Mouse (Mus musculus) lung, postnatal 14 days (tissue): Measurements from ENCODE around the gene Capns1.
"Not testable (repeated sequence)": the region's sequence is repeated elsewhere in the genome, so short reads cannot be mapped to it uniquely, and the experiment has no call there.

Experiments
- DNase-seq: peaks from one replicate; pipeline ENCODE4 v3.0.0; 2021

Gene Capns1

DNA sequence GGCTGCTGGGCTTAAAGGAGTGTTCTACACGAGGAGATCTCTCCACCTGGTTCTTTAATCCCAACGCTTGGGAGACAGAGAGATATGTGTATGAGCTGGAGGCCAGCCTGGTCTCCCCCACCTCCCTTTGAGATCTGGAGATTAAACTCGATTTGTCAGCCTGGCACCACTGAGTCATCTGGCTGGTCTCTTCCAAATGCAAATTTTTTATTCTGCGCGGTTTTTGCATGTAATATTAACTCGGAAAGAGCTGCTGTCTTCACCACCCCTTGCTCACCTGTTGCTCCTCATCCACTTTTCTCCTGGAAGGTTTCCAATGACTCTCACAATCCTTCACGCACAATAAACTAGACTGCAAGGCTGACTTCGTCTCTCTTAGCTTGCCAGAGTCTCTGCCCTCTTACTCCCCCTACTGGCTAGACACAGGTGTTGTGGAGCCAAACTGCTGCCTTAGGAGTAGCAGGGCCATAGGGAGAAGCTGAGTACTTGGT, at the start of gene Capns1:
TSS of gene Capns1 (minus strand) at position 331 of the 491 bp plus-strand sequence.
- peak; percentile 68 for DNase-seq

DNA sequence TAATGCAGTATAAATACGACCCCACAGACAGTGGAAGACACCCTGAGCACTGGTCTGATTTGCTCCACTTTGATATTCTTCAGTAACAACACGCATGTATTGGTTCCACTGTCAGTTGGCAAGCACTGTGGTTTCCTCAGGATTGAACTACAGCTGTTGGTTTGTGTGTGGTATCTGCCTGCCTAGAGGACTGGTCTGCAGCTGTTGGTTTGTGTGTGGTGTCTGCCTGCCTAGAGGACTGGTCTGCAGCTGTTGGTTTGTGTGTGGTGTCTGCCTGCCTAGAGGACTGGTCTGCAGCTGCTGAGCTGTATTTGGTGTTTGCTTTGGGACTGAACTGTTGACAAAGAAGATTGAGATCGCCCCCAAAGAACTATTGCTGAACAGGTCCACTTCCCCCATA, 38.8 kb upstream of the Capns1 start:
- DNase-seq: not testable (repeated sequence)

DNA sequence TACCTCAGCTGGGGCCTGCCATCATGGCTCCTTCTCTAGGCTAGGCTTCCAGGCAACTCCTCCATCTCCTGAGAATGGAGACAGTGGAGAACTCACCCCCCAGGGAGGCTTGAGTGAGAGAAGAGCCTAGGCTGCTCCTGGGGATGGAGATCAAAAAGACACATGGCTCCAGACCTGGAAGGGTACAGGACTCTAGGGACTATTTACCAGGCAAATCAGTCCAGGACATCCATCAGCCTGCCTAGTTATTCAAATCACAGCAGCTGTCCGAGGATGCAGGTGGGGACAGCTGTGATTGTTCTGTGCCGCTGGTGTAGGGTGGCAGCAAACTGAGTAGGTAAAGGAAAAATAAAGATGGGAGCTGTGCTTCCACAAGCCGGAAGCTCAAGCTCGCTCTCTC, 37.0 kb upstream of the Capns1 start, which contains the start of gene Ovol3:
TSS of gene Ovol3 (minus strand) at position 101 of the 400 bp plus-strand sequence.
- no peak for DNase-seq

DNA sequence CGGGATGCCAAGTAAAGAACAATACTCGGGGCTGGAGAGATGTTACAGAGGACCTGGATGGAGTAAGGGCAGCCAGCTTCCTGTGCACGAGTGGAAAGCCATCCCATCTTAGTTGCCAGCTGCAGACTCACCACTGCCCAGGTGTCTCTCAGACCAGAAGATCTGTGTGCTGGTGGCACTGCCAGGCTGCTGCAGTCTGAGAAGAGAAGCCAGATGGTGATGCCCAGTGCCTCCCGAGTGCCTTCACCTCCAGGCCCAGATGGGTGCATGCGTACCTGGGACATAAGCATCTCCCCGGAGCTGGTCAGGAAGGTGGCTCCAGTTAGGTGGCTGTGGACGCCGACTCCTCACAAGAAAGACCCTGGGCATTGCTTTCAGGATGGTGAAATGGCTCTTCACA, 36.5 kb upstream of the Capns1 start:
- no peak for DNase-seq

DNA sequence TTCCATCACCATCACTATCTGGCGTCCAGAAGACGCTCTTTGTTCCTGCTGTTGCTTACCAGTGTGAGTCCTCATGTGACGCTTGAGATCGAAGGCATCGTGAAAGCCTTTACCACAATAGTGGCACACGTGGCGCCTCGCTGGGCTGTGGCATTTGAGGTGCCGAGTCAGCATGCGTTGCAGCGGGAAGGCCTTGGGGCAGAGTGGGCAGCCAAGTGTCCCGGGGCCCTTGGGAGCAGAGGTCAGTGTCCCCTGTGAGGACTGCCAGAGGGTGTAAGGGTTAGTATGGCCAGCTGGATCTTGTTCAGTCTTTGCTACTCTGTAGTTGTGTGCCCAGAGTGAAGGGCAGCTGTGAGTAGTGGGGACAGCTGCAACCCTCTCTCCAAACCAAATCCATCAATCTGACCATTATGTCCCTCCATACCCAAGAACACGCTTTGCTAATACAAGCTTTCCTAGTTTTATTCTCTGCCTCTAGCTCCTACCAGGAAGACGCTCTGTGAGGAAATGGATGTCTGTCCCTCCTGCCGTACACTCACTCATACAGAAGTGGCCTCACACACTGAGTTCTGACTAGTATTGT, 35.8 kb upstream of the Capns1 start:
- peak; percentile 32 for DNase-seq

DNA sequence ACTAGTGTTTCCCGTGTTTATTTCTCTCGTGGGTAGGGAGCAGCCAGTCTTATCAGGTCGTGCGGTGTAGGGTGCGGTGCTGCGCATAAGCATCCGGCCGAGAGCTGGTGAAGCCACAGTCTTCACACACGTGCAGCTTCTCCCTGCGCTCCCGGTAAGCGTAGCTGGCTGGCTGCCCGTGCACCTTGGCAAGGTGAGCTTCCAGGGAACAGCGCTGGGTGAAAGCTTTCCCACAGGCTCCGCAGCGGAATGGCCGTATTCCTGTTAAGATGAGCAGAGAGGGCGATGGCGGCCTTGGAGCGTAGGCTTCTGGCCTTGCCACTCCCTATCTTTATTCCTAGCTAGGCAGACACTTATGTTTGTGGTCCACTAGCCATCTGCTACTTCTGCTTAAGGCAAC, 34.8 kb upstream of the Capns1 start:
- no peak for DNase-seq

DNA sequence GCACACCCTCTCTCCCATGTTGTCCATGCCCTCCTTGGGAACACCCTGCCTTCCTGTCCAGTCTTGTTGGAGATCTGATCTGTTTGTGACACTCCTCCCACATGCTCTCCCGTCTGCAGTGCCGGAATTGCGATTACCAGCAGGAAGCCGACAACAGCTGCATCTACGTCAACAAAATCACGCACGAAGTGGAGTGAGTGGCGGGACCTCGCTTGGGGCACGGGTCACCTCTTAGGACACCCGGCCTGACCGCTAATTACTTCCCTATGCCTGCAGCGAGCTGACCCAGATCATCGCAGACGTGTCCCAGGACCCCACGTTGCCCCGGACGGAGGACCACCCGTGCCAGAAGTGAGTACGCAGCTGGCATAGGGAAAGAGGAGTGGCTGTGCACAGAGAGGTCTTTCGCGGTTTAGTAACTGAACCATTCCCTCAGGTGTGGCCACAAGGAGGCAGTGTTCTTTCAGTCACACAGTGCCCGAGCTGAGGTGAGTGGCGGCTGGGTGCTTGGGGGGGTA, 34.1 kb upstream of the Capns1 start:
- DNase-seq: peak; percentile 72

DNA sequence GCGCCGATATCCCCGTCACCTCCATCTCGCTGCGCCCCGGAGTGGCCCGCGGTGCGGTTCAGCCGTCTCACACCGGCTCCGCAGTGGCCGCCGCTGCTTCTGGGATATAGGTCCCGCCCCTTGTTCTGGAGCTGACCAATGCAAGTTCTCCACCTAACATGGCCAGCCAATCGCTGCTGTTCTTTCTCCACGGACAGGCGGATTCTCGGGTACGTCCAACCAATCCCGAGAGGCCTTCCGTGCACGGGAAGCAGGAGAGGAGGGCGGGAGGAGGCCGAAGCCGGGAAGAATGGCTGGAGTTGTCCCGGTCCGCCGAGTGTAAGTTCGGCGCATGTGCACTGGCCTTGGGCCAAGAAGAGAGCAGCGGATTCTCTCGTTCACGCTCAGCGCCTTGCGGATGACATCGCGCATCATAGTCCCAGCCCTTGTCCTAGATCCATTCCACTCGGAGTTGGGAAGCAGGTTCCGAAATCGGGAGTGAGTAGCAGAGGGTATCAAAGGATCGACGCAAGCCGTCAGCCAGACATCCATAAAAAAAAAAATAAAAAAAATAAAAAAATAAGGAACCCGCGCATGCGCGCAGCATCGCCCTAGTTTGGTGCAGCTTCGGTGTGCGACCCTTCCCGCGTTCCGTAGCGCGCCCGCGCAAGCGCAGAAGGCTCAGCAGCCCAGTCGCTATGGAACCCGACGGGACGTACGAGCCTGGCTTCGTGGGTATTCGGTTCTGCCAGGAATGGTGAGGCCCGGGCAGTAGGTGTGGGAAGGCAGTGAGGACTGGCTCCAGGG, 33.3 kb upstream of the Capns1 start, which contains the start of the genes Polr2i and Tbcb:
TSS of gene Polr2i (plus strand) at position 280 of the 786 bp plus-strand sequence.
TSS of gene Tbcb (minus strand) at position 604 of the 786 bp plus-strand sequence.
- DNase-seq: peak; percentile 97

DNA sequence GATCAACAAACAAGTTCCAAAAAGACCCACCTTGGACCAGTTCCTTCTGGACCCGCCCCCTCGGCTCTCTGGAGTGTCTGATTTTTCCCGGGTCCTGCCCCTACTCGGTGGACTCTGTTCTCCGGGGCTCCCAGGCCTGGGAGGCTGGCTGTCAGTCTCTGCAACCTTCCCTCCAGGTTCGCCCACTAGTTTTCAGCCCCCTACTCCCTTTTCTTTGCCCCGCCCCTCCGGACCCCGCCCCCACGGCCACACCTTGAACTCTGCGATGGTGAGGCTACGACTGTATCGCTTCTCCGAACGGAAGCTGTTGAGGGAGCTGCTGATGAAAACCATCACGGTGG, 32.7 kb upstream of the Capns1 start:
- no peak for DNase-seq

DNA sequence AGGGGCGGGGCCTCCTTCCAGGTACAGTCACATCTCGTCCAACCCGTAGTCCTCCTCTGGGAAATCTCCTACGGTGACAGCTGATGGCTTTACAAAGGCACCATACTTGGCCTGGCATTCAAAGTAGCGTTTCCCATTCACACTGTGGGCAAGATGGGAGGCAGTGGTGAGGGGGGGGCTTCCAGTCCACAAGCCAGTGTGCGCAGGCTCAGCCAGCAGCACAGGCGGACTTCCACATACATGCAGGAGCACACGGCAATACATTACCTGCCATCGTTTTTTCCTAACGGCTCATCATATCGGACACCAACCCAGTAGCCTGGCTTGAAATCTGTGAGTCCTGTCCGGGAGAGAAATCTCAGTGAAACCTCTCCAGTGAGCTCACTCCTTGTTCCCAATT, 25.6 kb upstream of the Capns1 start:
- no peak for DNase-seq

DNA sequence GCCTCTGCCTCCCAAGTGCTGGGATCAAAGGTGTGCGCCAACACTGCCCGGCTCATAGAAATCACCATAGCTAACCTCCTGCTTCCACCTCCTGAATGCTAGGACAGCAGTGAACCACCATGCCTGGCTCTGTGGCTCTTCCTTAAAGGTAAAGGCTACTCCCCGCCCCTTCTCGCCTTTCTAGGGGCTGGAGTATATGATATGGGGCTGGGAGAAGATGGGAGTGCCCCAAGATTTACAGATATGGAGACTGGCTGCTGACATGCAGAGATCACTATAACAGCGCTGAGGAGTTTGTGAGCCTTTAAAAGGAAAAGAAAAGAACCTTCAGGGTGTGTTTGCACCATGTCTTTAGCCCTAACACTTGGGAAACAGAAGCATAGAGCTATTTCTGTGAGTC, 23.6 kb upstream of the Capns1 start:
- DNase-seq: no peak

DNA sequence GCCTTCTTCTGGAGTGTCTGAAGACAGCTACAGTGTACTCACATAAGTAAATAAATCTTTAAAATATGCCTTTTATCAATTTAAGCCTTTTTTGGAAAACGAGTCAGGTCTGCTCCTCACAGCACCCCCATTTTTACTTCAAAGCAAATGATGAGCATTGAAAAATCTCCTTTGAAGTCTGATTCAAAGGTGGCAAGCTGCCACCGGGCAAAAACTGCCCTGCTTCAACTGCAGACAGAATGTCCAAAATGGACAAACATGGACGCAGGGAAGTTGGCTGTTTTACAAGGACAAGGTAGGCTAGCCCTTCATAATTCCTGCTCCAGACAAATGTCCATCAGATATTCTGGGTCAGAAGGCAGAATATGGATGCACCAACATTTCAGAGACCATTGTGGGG, 22.8 kb upstream of the Capns1 start:
- no peak for DNase-seq

DNA sequence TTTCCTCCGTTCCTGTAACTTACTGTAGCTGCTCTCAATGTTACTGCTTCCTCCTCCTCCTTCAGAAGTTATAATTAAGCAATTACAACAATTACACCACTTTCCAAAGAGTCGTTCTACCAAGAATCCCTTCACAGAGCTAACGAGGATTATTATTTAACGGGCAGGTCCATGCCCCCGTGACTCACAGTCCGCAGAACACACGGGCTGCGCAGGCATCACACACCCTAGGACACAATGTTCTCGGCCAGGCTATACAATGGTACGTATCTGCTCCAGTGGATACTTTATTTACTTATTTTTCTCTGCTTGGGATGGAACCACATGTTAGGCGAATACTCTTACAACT, 21.4 kb upstream of the Capns1 start:
- no peak for DNase-seq

DNA sequence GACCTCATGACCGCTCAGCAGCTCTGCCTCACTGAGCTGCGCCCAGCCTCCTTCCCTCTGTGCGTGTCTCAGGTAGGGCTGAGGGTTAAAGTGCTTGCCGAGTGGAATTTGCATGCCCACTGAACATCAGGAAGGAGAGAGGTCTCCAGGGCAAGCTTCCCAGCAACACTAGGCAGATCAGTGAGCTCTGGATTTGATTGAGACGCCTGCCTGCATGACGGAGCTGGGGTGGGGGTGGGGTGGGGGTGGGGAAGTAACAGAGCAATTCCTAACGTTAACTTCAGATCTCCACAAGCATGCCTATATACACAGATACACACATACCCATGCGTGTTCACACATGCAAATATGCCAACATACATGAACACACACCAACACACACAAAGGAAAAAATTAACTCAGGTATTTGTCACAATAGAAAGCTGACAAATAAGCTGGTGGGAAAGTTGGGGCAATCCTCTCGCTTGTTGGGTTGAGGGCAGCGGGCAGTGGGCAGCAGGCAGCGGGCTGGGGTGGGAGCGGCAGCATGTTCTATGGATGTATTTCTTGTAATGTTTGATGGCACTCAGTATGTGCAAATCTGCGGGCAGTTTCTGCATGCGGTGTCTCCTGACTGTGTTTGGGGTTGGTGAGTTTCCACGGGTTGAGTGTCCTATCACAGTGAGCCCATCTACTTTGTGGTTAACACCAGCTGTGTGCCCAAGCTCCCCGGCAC, 20.8 kb upstream of the Capns1 start:
- peak; percentile 63 for DNase-seq

DNA sequence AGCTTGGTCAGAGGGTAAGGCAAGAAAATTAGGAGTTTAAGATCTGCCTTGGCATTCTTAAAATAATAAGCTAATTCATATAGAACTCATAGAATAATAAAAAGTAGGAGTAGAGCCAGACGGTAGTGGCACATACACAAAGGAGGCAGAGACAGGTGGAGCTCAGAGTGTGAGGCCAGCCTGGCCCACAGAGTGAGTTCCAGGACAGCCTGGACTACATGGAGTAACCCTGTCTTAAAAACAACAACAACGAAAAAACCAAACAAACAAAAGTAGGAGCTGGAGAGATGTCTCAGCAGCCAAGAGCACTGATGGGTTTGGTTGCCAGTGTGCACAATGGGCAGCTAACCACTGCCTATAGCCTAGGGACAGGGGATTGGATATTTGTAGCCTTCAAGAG, 18.7 kb upstream of the Capns1 start:
- DNase-seq: no peak

DNA sequence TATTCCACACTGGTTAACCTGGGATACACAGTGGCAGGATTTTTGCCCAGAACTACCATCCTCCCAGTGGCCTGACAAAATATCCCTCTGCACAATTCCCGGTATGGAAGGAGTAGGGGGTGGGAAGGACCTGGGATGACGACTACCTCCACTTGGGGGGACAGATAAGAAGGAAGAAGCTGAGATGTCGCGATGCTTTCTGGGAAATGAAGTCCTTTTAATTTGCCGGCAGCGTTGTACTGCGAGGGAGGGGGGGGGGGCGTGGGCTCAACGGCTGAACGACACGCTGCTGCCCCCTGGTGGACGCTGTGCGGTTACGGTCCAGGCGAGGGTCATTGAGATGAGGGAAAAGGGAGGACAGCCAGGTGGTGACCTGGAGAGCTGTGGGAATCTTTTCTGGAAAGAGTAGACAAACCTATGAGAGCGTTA, 18.1 kb upstream of the Capns1 start:
- DNase-seq: peak; percentile 83

DNA sequence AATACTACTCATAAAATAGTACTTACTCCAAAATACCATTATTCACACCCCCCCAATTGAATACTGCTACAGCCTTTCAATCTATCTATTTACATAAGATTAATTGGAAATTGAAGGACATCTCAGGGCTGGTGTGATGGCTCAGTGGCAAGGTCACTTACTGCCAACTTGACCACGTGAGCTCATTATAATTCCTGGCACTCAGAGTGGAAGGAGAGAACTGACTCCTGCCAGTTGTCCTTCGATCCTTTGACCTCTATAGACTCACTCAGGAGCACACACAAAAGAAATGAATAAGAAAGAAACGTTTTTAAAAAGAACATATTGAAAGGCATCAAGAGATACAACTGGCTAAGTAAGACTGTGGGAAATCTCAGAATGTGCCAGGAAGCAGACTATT, 17.3 kb upstream of the Capns1 start:
- no peak for DNase-seq

DNA sequence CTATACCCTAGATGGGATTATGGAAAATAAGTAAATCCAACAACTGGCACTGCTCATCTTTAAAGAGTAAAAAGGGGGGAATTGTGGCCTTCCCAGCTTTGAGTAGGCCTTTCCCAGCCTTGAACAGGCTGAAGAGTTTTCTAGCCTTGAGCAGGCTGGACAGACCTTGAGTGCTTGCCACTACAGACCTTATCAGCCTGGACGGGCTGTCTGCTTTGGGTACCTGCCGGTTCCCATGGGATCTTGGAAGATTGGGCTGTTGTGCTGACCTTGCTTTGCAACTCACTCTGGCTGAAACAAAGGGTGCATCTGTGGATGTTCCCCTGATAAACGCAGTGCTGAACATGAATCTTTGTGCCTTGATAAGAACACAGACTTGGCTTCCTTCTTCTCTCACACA, 15.3 kb upstream of the Capns1 start:
- DNase-seq: no peak

DNA sequence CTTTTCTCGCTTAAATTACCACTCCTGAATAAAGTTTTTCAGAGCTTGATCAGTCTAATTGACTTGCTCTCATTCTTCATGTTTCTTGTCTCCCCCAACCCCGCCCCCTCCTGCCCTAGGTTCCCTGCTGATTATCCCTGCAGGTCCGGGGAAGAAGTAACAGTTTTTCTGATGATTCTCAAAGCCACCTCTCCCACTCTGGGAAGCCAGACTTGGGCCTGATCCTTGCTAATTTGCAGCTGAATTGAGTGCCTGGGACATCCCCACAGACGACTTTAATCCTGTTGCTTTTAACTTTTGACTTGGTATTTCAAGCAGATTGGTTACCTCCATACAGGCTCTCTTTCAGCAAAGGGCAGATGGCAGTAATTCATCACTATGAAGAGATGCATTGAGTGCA, 12.4 kb upstream of the Capns1 start:
- DNase-seq: no peak

DNA sequence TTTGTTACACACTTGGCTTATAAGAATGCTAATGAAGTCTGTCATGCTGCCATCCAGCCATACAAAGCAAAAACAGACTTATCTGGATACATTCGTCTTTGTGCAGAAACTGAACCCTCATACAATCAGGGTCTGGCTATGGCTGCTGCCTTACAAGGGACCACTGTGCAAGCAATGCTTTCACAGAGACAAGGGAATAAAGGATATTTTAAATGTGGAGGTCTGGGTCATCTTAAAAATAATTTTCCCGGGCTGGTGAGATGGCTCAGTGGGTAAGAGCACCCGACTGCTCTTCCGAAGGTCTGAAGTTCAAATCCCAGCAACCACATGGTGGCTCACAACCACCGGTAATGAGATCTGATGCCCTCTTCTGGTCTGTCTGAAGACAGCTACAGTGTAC, 7.8 kb upstream of the Capns1 start:
- DNase-seq: not testable (repeated sequence)

DNA sequence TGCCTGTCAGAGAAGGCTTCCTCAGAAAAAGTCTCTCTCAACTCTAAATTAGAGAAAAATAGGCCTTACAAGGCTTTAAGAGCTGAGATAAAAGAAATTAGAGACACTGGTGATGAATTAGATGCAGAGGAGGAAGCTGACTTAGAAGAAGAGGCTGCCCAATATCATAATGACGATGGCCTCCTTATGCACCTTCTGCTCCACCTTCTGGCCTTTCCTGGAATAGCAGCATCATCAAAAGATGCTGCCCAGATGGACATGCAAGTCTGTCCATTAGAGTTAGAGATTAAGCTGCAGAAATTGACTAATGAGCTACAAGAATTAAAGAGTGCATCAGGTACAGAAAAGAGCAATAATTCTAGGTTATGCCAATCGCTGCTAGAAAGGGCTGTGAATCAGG, 6.8 kb upstream of the Capns1 start:
- DNase-seq: peak; percentile 80

DNA sequence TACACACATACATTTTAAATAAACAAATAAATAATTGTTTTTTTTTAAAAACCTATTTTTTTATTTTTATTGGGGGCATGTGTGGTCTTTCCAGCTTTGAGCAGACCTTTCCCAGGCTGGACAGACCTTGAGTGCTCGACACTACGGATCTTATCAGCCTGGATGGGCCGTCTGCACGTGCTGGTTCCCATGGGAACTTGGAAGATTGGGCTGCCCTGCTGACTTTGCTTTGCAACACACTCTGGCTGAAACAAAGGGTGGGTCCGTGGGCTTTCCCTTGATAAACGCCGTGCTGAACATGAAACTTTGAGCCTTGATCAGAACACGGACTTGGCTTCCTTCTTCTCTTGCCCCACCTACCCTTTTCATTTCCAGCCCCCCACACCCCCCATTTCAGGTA, 5.8 kb upstream of the Capns1 start:
- no peak for DNase-seq

DNA sequence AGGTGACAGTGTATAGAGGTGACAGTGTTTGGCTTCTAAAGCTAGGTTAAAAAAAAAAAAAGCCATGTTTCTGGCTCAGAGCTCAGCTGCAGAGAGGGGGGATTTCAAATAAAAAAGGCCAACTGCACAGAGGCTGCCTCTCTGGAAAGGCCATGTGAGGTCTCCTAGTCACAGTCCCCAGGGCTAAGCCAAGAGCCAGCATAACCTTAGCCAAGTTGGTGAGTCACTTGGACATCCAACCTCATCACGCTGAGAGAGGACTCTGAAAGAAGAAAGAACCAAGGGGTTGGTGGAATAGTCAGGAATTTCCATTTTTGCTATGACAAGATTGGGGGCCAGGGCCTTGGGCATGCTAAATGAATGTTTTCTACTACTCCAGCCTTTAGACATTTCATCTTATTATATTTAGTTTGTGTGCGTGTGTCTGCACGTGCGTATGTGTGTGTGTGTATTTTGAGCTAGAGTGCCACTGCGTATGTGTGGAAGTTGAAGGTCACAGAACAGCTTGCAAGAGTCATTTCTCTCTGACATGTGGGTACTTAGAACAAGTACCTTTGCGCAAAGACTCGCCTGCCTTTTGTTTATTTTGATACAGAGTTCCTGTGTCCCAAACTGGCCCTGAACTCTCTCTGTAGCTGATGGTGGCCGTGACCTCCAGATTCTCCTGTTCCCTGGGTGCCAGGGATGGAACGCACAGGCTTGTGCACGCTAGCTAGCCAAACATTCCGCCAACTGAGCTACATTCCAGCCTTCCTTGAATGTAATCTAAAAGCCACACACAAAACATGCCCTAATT, 4.5 kb upstream of the Capns1 start:
- DNase-seq: peak; percentile 24
